Mouse (Mus musculus): ENCODE measurements around the gene Lce6a. TPM values are rescaled to one million over a fixed set of nuclear protein-coding genes. Genes with fewer than 3 reads are reported as not detected.

The Lce6a gene
- not detected in 2 replicates for polyA plus RNA-seq (2012; rRNA removed)
- polyA plus RNA-seq (2014; fragmentation: Nextera tagmentation; extraction: Ambion mirVana): 0.59 TPM in 1 of 2 replicates, not detected in the other

GRCm38 (mm10) chr3:92621560-92621959 is at the start of gene Lce6a:
Lce6a (minus strand) TSS chr3:92621660.
- ATAC-seq (ENCODE audit: low FRiP score, low read depth): no peak
- Histone ChIP-seq H3K4me3 (replicated peaks; ENCODE audit: low read length) (no peak within 1 kb of the TSS), H3K27ac (replicated peaks; ENCODE audit: low read depth, low read length) (no peak within 1 kb of the TSS), H3K27me3 (ENCODE audit: control insufficient read depth, insufficient read depth, low read length) (no peaks in the 10 kb centered on the region), H3K36me3 (ENCODE audit: control insufficient read depth, insufficient read depth, low read length) (no peaks in the 10 kb centered on the region), H3K4me2 (replicated peaks; ENCODE audit: low read depth, low read length, severe bottlenecking) (no peak within 1 kb of the TSS), H3K4me1 (ENCODE audit: control insufficient read depth, insufficient read depth, low read length) (no peaks in the 10 kb centered on the region), H3K9ac (ENCODE audit: low read depth, low read length, severe bottlenecking) (no peak within 1 kb of the TSS), H3K9me3 (ENCODE audit: control insufficient read depth, low read length) (no peaks in the 10 kb centered on the region)
- WGBS: 79% methylated on average over 2 of the region's 2 CpGs
- no peak for DNase-seq (ENCODE audit: low spot score)
- TF ChIP-seq POLR2A (IDR thresholded peaks at IDR 0.05; ENCODE audit: borderline replicate concordance, extremely low read depth, insufficient read depth, insufficient read length): no peak

- TF ChIP-seq POLR2A (IDR thresholded peaks at IDR 0.05; ENCODE audit: borderline replicate concordance, extremely low read depth, insufficient read depth, insufficient read length): no peak
- ATAC-seq (ENCODE audit: low FRiP score, low read depth) (no peak), DNase-seq (ENCODE audit: low spot score) (no peak)
- Histone ChIP-seq H3K9ac (ENCODE audit: low read depth, low read length, severe bottlenecking) (no peak within 1 kb of the TSS), H3K4me3 (replicated peaks; ENCODE audit: low read length) (no peak within 1 kb of the TSS), H3K27me3 (ENCODE audit: control insufficient read depth, insufficient read depth, low read length) (no peaks in the 10 kb centered on the region), H3K4me2 (replicated peaks; ENCODE audit: low read depth, low read length, severe bottlenecking) (no peak within 1 kb of the TSS), H3K27ac (replicated peaks; ENCODE audit: low read depth, low read length) (no peak within 1 kb of the TSS), H3K9me3 (ENCODE audit: control insufficient read depth, low read length) (no peaks in the 10 kb centered on the region), H3K4me1 (ENCODE audit: control insufficient read depth, insufficient read depth, low read length) (no peaks in the 10 kb centered on the region), H3K36me3 (ENCODE audit: control insufficient read depth, insufficient read depth, low read length) (no peaks in the 10 kb centered on the region)
These were observed 48.8 kb upstream of the Lce6a start, which contains the start of gene Lce1a2 for GRCm38 (mm10) chr3:92670215-92670614. Lce1a2 (minus strand) TSS chr3:92670315.

GRCm38 (mm10) chr3:92656826-92657225 is 35.4 kb upstream of the Lce6a start, which contains the start of gene Lce1b:
Lce1b (minus strand) TSS chr3:92656926.
- no peak for ATAC-seq (ENCODE audit: low FRiP score, low read depth)

GRCm38 (mm10) chr3:92648207-92648606 is 26.7 kb upstream of the Lce6a start, which contains the start of gene Lce1a1:
Lce1a1 (minus strand) TSS chr3:92648307.
- H3K36me3 ChIP-seq (ENCODE audit: control insufficient read depth, insufficient read depth, low read length): no peaks in the 10 kb centered on the region
- H3K27me3 ChIP-seq (ENCODE audit: control insufficient read depth, insufficient read depth, low read length): no peaks in the 10 kb centered on the region
- no peak for TF ChIP-seq POLR2A (IDR thresholded peaks at IDR 0.05; ENCODE audit: borderline replicate concordance, extremely low read depth, insufficient read depth, insufficient read length)
- H3K4me2 ChIP-seq (replicated peaks; ENCODE audit: low read depth, low read length, severe bottlenecking): no peak within 1 kb of the TSS
- no peak within 1 kb of the TSS for H3K9ac ChIP-seq (ENCODE audit: low read depth, low read length, severe bottlenecking)
- DNase-seq (ENCODE audit: low spot score) (no peak), ATAC-seq (ENCODE audit: low FRiP score, low read depth) (no peak)
- no peaks in the 10 kb centered on the region for H3K4me1 ChIP-seq (ENCODE audit: control insufficient read depth, insufficient read depth, low read length)
- 79% methylated on average over 1 of the region's 1 CpGs for WGBS
- H3K9me3 ChIP-seq (ENCODE audit: control insufficient read depth, low read length): no peaks in the 10 kb centered on the region
- H3K4me3 ChIP-seq (replicated peaks; ENCODE audit: low read length): no peak within 1 kb of the TSS
- no peak within 1 kb of the TSS for H3K27ac ChIP-seq (replicated peaks; ENCODE audit: low read depth, low read length)

More at GRCm38 (mm10) chr3:92656826-92657225, 35.4 kb upstream of the Lce6a start, which contains the start of gene Lce1b:
- Histone ChIP-seq H3K27me3 (ENCODE audit: control insufficient read depth, insufficient read depth, low read length) (no peaks in the 10 kb centered on the region), H3K4me1 (ENCODE audit: control insufficient read depth, insufficient read depth, low read length) (no peaks in the 10 kb centered on the region), H3K9ac (ENCODE audit: low read depth, low read length, severe bottlenecking) (no peak within 1 kb of the TSS), H3K27ac (replicated peaks; ENCODE audit: low read depth, low read length) (no peak within 1 kb of the TSS), H3K4me2 (replicated peaks; ENCODE audit: low read depth, low read length, severe bottlenecking) (no peak within 1 kb of the TSS), H3K9me3 (ENCODE audit: control insufficient read depth, low read length) (no peaks in the 10 kb centered on the region), H3K4me3 (replicated peaks; ENCODE audit: low read length) (no peak within 1 kb of the TSS), H3K36me3 (ENCODE audit: control insufficient read depth, insufficient read depth, low read length) (no peaks in the 10 kb centered on the region)
- no peak for TF ChIP-seq POLR2A (IDR thresholded peaks at IDR 0.05; ENCODE audit: borderline replicate concordance, extremely low read depth, insufficient read depth, insufficient read length)
- no peak for DNase-seq (ENCODE audit: low spot score)

- ATAC-seq (ENCODE audit: low FRiP score, low read depth) (no peak), DNase-seq (ENCODE audit: low spot score) (no peak)
- no peak overlapping the region for H3K9ac ChIP-seq (ENCODE audit: low read depth, low read length, severe bottlenecking)
- H3K4me2 ChIP-seq (replicated peaks; ENCODE audit: low read depth, low read length, severe bottlenecking): no peak overlapping the region
- no peaks in the 10 kb centered on the region for H3K36me3 ChIP-seq (ENCODE audit: control insufficient read depth, insufficient read depth, low read length)
- no peak overlapping the region for H3K27ac ChIP-seq (replicated peaks; ENCODE audit: low read depth, low read length)
- no peak for TF ChIP-seq POLR2A (IDR thresholded peaks at IDR 0.05; ENCODE audit: borderline replicate concordance, extremely low read depth, insufficient read depth, insufficient read length)
- H3K9me3 ChIP-seq (ENCODE audit: control insufficient read depth, low read length): no peaks in the 10 kb centered on the region
- 88% methylated on average over 15 of the region's 15 CpGs for WGBS
- no peaks in the 10 kb centered on the region for H3K4me1 ChIP-seq (ENCODE audit: control insufficient read depth, insufficient read depth, low read length)
- H3K4me3 ChIP-seq (replicated peaks; ENCODE audit: low read length): no peak overlapping the region
- H3K27me3 ChIP-seq (ENCODE audit: control insufficient read depth, insufficient read depth, low read length): no peaks in the 10 kb centered on the region
These were observed 18.4 kb upstream of the Lce6a start for GRCm38 (mm10) chr3:92639854-92640253.

- Histone ChIP-seq H3K36me3 (ENCODE audit: control insufficient read depth, insufficient read depth, low read length) (no peaks in the 10 kb centered on the region), H3K9ac (ENCODE audit: low read depth, low read length, severe bottlenecking) (no peak overlapping the region), H3K4me3 (replicated peaks; ENCODE audit: low read length) (no peak overlapping the region), H3K9me3 (ENCODE audit: control insufficient read depth, low read length) (no peaks in the 10 kb centered on the region), H3K4me1 (ENCODE audit: control insufficient read depth, insufficient read depth, low read length) (no peaks in the 10 kb centered on the region), H3K27me3 (ENCODE audit: control insufficient read depth, insufficient read depth, low read length) (no peaks in the 10 kb centered on the region), H3K27ac (replicated peaks; ENCODE audit: low read depth, low read length) (no peak overlapping the region), H3K4me2 (replicated peaks; ENCODE audit: low read depth, low read length, severe bottlenecking) (no peak overlapping the region)
- ATAC-seq (ENCODE audit: low FRiP score, low read depth) (no peak), DNase-seq (ENCODE audit: low spot score) (no peak)
- WGBS: 83% methylated on average over 3 of the region's 3 CpGs
- TF ChIP-seq POLR2A (IDR thresholded peaks at IDR 0.05; ENCODE audit: borderline replicate concordance, extremely low read depth, insufficient read depth, insufficient read length): no peak
These were observed 17.2 kb upstream of the Lce6a start for GRCm38 (mm10) chr3:92638653-92638991.
